Mouse (Mus musculus): ENCODE measurements around the gene Fbxo21. TPM values are rescaled to one million over a fixed set of nuclear protein-coding genes. Genes with fewer than 3 reads are reported as not detected.
A peak's percentile ranks its signal among the peaks of the same experiment; 100 is the strongest.

The Fbxo21 gene
- total and polyA plus RNA-seq, 3 experiments, result 33.6 to 37.8 (median 34.1) TPM

DNA sequence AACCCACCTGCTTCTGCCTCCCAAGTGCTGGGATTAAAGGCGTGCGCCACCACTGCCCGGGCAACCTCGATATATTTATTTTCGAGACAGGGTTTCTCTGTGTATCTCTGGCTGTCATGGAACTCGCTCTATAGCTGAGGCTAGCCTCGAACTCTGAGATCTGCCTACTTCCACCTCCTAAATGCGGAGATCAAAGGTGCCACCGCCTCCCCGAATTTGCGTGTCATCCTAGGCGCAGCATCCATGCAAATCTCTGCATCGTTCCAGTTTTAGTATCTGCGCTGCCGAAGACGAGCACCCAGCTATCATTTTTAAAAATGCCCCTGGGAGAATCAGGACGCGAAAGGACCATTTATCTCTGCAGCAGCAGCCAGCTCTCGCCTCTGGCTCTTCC, 270 bp upstream of the Fbxo21 start:
- intact Hi-C loops (cut with DNase I), result no loop called here
- 0 out of 2 replicates have a peak, but pooled peaks cover 1% of the 10 kb centered on the region for H3K4me1 ChIP-seq (ENCODE audit: control insufficient read depth, insufficient read depth, low read length)
- DNase-seq, result no peak
- H3K27me3 ChIP-seq (ENCODE audit: control insufficient read depth, insufficient read depth, low read length), result no peaks in the 10 kb centered on the region
- 23% methylated on average over 19 of the region's 19 CpGs for WGBS
- H3K4me3 ChIP-seq, result peak overlapping the region; percentile 99
- 0 out of 2 replicates have a peak overlapping the region, but pooled peaks have one; percentile 30 for H3K9ac ChIP-seq (ENCODE audit: low read depth, low read length)
- H3K79me2 ChIP-seq (replicated peaks; ENCODE audit: control insufficient read depth, insufficient read depth, low read length), result no peaks in the 10 kb centered on the region; the same call in 1 of the 2 replicates
- no peak overlapping the region for H3K27ac ChIP-seq
- no peaks in the 10 kb centered on the region for H3K36me3 ChIP-seq (ENCODE audit: control insufficient read depth, insufficient read depth, low read length)
- TF ChIP-seq CTCF (IDR thresholded peaks at IDR 0.05), result no peak
- no peak for TF ChIP-seq POLR2A (IDR thresholded peaks at IDR 0.05; ENCODE audit: insufficient read depth, low read depth, low read length)
- TF ChIP-seq EP300 (IDR thresholded peaks at IDR 0.05; ENCODE audit: insufficient read depth, low read depth, low read length), result no peak

DNA sequence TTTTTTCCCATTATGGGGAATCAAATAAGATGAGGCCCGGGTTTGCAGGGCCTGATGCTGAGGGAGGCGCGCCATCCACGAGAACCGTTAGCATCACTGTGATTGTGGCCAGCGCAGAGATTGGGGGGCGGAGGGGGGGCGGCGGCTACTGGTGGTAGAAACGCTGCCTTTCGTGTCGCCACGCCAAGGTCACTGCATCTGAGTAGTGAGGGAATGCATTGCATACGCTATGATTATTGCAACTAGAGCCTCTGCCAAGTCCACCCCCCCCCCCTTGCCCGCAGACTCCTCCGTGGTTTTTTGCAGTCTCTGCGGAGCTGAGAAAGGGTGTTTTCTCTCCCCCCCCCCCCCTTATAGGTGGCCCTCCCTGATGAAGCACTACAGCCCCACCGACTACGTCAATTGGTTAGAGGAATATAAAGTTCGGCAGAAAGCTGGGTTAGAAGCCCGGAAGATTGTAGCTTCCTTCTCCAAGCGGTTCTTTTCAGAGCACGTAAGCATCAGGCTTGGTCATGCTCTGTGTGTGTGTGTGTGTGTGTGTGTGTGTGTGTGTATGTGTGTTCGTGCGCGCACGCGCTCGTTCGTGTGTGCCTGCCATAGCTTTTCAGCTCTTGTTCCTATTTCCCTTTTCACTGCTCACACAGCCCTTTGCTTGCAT, 1.1 kb downstream of the Fbxo21 start:
- Histone ChIP-seq H3K36me3 (ENCODE audit: control insufficient read depth, insufficient read depth, low read length) (no peaks in the 10 kb centered on the region), H3K27ac (no peak overlapping the region), H3K9ac (ENCODE audit: low read depth, low read length) (peak overlapping the region; percentile 82), H3K4me3 (peak overlapping the region; percentile 99), H3K27me3 (ENCODE audit: control insufficient read depth, insufficient read depth, low read length) (no peaks in the 10 kb centered on the region), H3K79me2 (replicated peaks; ENCODE audit: control insufficient read depth, insufficient read depth, low read length) (no peaks in the 10 kb centered on the region; the same call in 1 of the 2 replicates), H3K4me1 (ENCODE audit: control insufficient read depth, insufficient read depth, low read length) (peaks cover 1% of the 10 kb centered on the region; the same call in 1 of the 2 replicates)
- WGBS, result 19% methylated on average over 30 of the region's 30 CpGs
- peak in 1 of 2 experiments; percentile 35 for DNase-seq
- TF ChIP-seq POLR2A (IDR thresholded peaks at IDR 0.05; ENCODE audit: insufficient read depth, low read depth, low read length), result no peak
- TF ChIP-seq EP300 (IDR thresholded peaks at IDR 0.05; ENCODE audit: insufficient read depth, low read depth, low read length), result no peak
- TF ChIP-seq CTCF (IDR thresholded peaks at IDR 0.05), result no peak
- intact Hi-C loops (cut with DNase I), result no loop called here

DNA sequence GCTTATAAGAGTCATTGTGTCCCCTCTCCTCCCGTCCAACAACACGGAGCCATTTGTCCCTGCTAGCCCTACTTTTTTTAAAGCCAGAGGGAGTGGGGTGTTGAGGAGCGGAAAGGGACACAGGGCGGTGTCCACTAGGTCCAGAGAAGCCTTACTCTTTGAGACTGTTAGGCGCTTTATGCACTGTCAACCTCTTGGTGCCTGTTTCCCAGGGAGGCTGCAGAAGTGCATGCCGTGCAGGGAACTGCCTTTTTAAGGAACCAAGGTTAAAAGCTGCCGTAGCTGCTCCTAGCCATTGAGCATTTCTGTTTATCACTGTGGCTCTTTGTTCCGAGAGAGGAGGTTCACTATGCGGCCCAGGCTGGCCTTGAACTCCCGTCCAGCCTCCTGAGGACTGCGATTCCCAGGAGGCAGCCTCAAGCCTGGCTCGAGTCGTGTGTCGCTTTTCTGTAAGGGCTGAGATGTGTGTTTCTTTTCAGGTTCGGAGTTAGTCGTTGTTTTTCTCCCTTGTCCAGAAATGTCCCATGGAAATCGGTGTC, 1.7 kb downstream of the Fbxo21 start:
- Histone ChIP-seq H3K4me3 (no peak overlapping the region), H3K79me2 (replicated peaks; ENCODE audit: control insufficient read depth, insufficient read depth, low read length) (no peaks in the 10 kb centered on the region; the same call in 1 of the 2 replicates), H3K4me1 (ENCODE audit: control insufficient read depth, insufficient read depth, low read length) (peaks cover 1% of the 10 kb centered on the region; the same call in 1 of the 2 replicates), H3K27me3 (ENCODE audit: control insufficient read depth, insufficient read depth, low read length) (no peaks in the 10 kb centered on the region), H3K27ac (no peak overlapping the region), H3K9ac (ENCODE audit: low read depth, low read length) (no peak overlapping the region), H3K36me3 (ENCODE audit: control insufficient read depth, insufficient read depth, low read length) (no peaks in the 10 kb centered on the region)
- 80% methylated on average over 17 of the region's 17 CpGs for WGBS
- no peak for DNase-seq
- no peak for TF ChIP-seq POLR2A (IDR thresholded peaks at IDR 0.05; ENCODE audit: insufficient read depth, low read depth, low read length)
- TF ChIP-seq CTCF (IDR thresholded peaks at IDR 0.05), result no peak
- no peak for TF ChIP-seq EP300 (IDR thresholded peaks at IDR 0.05; ENCODE audit: insufficient read depth, low read depth, low read length)
- intact Hi-C loops (cut with DNase I), result no loop called here

DNA sequence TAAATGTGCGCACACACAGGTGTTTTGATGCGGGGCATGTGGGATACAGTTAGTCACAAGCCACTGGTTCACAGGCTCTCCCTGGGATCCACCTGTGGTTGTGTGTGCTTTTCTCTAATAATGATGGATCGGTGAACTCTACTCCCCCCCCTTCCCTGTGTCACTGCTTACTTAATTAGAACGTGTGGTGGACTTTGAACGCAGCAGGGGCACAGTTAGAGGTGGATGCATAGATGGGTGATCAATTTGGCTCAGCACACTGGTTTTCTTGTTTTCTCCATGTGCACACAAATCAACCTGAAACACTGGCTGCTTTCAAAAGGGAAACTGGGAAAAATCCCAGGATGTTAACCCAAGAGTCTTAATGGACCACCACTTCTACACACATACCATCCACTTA, 2.6 kb downstream of the Fbxo21 start:
- H3K4me1 ChIP-seq (ENCODE audit: control insufficient read depth, insufficient read depth, low read length), result peaks cover 1% of the 10 kb centered on the region; the same call in 1 of the 2 replicates
- 92% methylated on average over 5 of the region's 5 CpGs for WGBS
- no peaks in the 10 kb centered on the region for H3K36me3 ChIP-seq (ENCODE audit: control insufficient read depth, insufficient read depth, low read length)
- DNase-seq, result no peak
- no peak for TF ChIP-seq CTCF (IDR thresholded peaks at IDR 0.05)
- no peak for TF ChIP-seq POLR2A (IDR thresholded peaks at IDR 0.05; ENCODE audit: insufficient read depth, low read depth, low read length)
- no peak for TF ChIP-seq EP300 (IDR thresholded peaks at IDR 0.05; ENCODE audit: insufficient read depth, low read depth, low read length)
- H3K27me3 ChIP-seq (ENCODE audit: control insufficient read depth, insufficient read depth, low read length), result no peaks in the 10 kb centered on the region
- no peak overlapping the region for H3K4me3 ChIP-seq
- H3K9ac ChIP-seq (ENCODE audit: low read depth, low read length), result no peak overlapping the region
- intact Hi-C loops (cut with DNase I), result no loop called here
- H3K27ac ChIP-seq, result no peak overlapping the region
- no peaks in the 10 kb centered on the region; the same call in 1 of the 2 replicates for H3K79me2 ChIP-seq (replicated peaks; ENCODE audit: control insufficient read depth, insufficient read depth, low read length)

DNA sequence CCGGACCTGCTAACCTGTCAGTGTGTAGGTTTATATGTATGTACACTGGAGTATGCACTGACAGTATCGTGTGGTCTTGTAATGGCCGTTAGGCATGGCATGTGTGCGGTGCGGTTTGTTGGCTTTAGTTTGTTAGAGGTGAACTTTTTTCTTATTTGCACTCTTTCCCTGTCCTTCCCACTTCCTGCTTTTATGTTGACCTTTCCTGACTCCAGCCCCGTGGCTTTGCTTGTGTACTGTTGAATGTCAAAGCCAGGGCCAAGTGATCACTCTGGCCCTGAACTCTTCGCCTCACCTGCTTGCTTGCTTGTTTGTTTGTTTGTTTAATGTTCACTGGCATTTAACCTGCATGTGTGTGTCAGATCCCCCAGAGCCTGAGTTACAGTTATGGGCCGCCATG, 4.4 kb downstream of the Fbxo21 start:
- no peak overlapping the region for H3K27ac ChIP-seq
- H3K9ac ChIP-seq (ENCODE audit: low read depth, low read length), result no peak overlapping the region
- no peak for TF ChIP-seq CTCF (IDR thresholded peaks at IDR 0.05)
- TF ChIP-seq POLR2A (IDR thresholded peaks at IDR 0.05; ENCODE audit: insufficient read depth, low read depth, low read length), result no peak
- no peak for TF ChIP-seq EP300 (IDR thresholded peaks at IDR 0.05; ENCODE audit: insufficient read depth, low read depth, low read length)
- no peaks in the 10 kb centered on the region for H3K27me3 ChIP-seq (ENCODE audit: control insufficient read depth, insufficient read depth, low read length)
- intact Hi-C loops (cut with DNase I), result no loop called here
- 73% methylated on average over 8 of the region's 8 CpGs for WGBS
- H3K36me3 ChIP-seq (ENCODE audit: control insufficient read depth, insufficient read depth, low read length), result no peaks in the 10 kb centered on the region
- H3K4me1 ChIP-seq (ENCODE audit: control insufficient read depth, insufficient read depth, low read length), result peaks cover 1% of the 10 kb centered on the region; the same call in 1 of the 2 replicates
- DNase-seq, result no peak
- H3K79me2 ChIP-seq (replicated peaks; ENCODE audit: control insufficient read depth, insufficient read depth, low read length), result no peaks in the 10 kb centered on the region; the same call in 1 of the 2 replicates
- H3K4me3 ChIP-seq, result no peak overlapping the region

DNA sequence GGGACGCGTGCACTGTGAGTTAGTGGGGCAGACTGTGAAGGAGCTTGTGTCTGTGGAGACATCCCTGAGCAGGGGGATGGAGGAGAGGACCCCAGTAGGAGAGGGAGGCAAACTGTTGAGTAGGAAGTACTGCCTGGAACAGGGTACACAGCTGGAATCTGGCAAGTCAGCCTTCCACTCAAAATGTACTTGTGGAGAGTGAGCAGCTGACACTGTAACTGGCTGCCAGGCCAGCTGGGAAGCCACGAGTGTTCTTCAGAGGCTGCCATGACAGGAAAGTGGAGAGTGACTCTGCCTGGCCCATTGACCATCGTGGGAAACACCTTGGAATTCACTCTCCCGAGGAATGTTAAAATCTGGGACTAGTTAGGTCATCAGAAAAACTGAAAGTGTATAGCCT, 5.4 kb downstream of the Fbxo21 start:
- TF ChIP-seq POLR2A (IDR thresholded peaks at IDR 0.05; ENCODE audit: insufficient read depth, low read depth, low read length) (no peak), CTCF (IDR thresholded peaks at IDR 0.05) (no peak), EP300 (IDR thresholded peaks at IDR 0.05; ENCODE audit: insufficient read depth, low read depth, low read length) (no peak)
- intact Hi-C loops (cut with DNase I), result no loop called here
- H3K36me3 ChIP-seq (ENCODE audit: control insufficient read depth, insufficient read depth, low read length), result no peaks in the 10 kb centered on the region
- no peak overlapping the region for H3K4me3 ChIP-seq
- DNase-seq, result no peak
- no peaks in the 10 kb centered on the region for H3K27me3 ChIP-seq (ENCODE audit: control insufficient read depth, insufficient read depth, low read length)
- H3K79me2 ChIP-seq (replicated peaks; ENCODE audit: control insufficient read depth, insufficient read depth, low read length), result no peaks in the 10 kb centered on the region; the same call in 1 of the 2 replicates
- H3K27ac ChIP-seq, result no peak overlapping the region
- H3K9ac ChIP-seq (ENCODE audit: low read depth, low read length), result no peak overlapping the region
- H3K4me1 ChIP-seq (ENCODE audit: control insufficient read depth, insufficient read depth, low read length), result peaks cover 1% of the 10 kb centered on the region; the same call in 1 of the 2 replicates
- 68% methylated on average over 5 of the region's 5 CpGs for WGBS
